Mouse (Mus musculus) urinary bladder, postnatal 36 days (tissue): Measurements from ENCODE around the gene Slc5a4b.

Experiments
- DNase-seq, 2 experiments: peaks; one replicate each; pipeline ENCODE4 v3.0.0; 2022; ENCODE audit warnings: low spot score in 2 of 2, mixed read lengths in 1 of 2

Gene Slc5a4b

DNA sequence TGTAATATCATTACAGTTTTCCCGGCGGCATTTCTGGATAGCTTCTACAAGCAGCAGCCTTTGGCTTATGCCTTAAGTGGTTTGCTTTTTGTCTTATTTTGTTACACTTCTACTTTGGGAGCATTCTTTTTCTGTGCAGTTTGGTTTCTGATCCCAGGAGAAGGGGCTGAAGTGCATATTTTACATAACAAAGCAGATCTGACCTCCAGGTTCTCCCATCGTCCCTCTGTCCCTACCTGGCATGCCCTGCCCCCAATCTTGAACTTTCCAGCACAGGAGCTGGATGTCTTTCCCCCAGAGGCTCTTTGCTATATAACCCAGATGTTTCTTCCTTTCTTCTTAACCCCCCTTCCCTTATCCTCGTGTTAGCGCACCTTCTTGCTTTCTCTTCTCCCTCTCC is 65.4 kb downstream of the Slc5a4b start:
- no peak for DNase-seq

DNA sequence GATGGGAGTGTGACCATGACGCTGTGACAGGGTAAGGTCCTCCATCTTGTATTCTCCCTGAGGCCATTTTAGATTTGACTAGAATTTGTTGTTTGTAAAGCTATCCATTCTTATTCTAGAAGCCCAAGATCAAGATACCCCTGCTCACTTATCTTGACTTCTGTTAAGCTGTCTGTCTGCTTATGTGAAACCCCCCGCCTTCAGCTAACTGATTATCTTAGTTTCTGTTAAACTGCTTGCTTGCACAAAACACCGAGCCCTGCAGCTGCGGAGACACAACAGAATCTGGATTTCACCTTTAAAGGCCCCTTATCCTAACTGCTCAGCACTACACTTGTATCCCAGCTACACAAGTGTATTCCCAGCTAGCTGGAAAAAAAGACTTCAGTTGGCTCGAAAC is 73.8 kb downstream of the Slc5a4b start:
- DNase-seq = no peak

DNA sequence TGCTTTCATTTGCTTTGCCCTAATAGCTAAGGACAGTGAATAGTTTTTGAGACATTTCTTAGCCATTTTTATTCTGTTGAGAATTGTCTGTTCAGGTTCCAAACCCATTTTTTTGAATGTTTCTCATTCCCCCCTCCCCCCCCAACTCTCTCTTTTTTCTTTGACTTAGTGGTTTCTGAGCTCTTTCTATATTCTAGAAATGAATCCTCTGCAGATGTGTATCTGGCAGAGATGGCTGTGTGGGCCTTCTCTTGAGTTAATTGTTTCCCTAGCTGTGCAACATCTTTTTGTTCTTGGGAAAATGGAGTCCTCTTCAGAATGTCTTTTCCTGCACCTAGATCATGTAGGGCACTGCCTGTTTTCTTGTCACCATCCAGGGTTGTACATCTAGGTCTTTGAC is 75.5 kb downstream of the Slc5a4b start:
- DNase-seq = no peak

- no peak for DNase-seq
Observed at GRCm38 (mm10) chr10:76034001-76034600, 76.7 kb downstream of the Slc5a4b start.

GRCm38 (mm10) chr10:76033119-76033455 is 77.7 kb downstream of the Slc5a4b start:
- no peak for DNase-seq

GRCm38 (mm10) chr10:76032402-76033118 is 78.2 kb downstream of the Slc5a4b start, which contains the start of gene Zfp280b:
Gene Zfp280b, plus strand, starts transcription at chr10:76032650.
- DNase-seq = peak; percentile 90 to 94

GRCm38 (mm10) chr10:76031511-76032401 is 79.0 kb downstream of the Slc5a4b start:
- DNase-seq = no peak

- no peak for DNase-seq
Observed at GRCm38 (mm10) chr10:76030496-76030895, 80.3 kb downstream of the Slc5a4b start.

DNA sequence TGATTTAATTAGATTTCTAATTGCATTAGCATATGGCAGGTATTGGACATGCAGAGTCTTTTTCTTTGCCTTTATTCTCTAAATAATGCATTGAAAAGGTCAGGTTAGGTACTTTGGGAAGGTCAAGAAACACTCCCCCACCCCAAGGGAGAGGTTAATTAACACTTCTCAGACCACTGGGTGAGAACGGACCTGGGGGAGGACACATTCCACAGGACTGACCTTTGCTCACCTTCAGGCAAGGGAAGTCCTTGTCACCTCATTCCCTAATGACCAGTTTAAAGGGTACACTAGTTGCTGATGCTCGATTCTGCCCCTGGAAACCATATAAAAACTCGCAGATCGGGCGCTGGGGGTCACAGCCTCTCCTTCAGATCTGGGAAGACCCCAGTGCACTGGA is 81.5 kb downstream of the Slc5a4b start:
- no peak for DNase-seq

DNA sequence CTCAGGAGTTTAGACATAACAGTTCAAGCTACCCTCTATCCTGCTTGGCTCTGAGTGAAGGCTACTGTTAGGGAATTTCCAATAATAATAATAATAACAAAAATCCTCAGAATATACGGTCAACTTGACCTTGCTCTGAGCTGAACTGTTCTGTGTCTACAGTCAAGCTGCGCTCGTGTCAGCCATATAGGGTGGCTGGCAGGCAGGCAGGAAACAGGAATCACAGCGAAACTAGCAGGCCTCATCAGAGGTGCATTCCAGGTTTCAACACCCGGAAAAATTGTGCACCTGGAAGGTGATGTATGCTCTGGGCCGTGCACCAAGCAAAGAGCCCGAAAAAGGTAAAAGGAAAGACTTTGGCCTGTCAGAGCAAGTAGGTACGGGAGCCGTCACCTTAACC is 82.4 kb downstream of the Slc5a4b start:
- DNase-seq = no peak

DNA sequence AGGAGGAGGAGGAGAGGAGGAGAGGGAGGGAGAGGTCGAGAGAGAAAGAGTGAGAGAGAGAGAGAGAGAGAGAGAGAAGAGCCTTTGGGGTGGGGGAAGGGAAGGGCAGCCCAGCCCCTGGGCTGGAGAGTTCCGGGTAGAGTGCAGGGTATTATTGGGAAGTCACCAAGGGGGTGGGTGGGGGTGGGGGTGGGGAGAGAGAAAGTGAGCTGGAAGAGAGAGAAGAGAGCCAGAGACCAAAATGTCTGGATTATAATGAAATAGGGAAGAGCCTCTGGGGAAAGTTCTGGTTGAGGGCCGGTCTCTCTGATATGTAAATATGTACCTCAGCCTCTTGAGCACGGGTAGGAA is 82.8 kb downstream of the Slc5a4b start:
- DNase-seq = no peak

DNA sequence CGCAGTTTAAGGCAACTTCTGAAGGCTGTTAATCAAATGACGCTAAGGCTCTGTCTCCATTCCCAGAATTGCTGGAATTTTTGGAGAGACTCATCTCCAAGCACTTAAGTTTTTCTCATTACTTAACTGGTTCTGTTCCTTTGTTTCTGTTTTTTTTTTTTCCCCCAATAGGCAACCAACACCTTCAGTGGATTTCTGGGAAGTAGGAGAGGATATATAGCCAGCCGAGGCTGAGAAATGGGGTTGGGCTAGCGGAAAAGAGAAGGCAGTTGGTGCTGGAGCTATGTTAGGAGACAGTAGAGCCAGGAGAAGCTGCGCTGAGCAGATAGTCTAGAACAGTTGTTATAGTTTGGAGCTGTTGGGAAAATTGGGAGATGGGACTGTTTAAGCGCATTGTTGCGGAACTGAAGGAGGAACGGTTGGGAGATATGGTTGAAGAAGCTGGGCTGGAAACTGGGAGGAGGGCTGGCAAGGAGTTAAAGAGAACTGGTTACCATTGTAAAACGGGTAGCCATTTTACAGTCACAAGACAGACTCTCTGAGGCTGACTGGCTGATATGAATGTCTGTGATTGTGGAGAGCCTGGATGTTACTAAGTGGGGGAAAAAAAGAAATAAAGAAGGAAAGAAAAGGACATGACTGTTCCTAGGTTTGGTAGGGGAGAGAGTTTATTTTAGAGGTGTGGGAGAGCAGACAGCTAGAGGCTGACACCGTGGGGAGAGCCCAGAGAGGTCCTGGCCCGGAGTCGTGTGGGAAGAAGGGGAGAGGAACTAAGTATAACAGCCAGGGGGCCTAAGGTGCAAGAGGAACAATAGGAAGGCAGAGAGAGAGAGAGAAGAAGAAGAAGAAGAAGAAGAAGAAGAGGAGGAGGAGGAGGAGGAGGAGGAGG is 83.4 kb downstream of the Slc5a4b start:
- DNase-seq = no peak

- no peak for DNase-seq
Observed at GRCm38 (mm10) chr10:76025470-76026190, 85.1 kb downstream of the Slc5a4b start.

- no peak for DNase-seq
Observed at GRCm38 (mm10) chr10:76023921-76024320, 86.8 kb downstream of the Slc5a4b start.

GRCm38 (mm10) chr10:76021728-76022127 is 89.0 kb downstream of the Slc5a4b start:
- DNase-seq = no peak

- DNase-seq = no peak
Observed at GRCm38 (mm10) chr10:76016886-76017285, 93.9 kb downstream of the Slc5a4b start.

DNA sequence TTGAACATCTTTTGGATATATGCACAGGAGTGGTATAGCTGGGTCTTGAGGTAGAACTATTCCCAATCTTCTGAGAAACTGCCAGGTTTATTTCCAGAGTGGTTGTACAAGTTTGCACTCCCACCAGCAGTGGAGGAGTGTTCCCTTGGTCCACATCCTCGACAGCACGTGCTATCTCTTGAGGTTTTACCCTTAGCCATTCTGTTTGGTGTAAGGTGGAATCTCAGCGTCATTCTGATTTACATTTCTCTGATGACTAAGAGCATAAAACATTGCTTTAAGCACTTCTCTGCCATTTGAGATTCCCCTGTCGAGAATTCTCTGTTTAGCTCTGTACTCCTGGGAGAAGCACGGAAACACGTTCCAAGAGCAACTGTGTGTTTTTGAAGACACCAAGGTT is 97.8 kb downstream of the Slc5a4b start:
- DNase-seq = no peak

GRCm38 (mm10) chr10:76009812-76010211 is 100.9 kb downstream of the Slc5a4b start:
- DNase-seq = no peak
